20 mouse cellular contexts compared by ENCODE assay signal in genomic region chr8:122240241-122241026, GRCm38 (mm10). TPM values are rescaled to one million over a fixed set of nuclear protein-coding genes. Genes with fewer than 3 reads are reported as not detected.
A peak's percentile ranks its signal among the peaks of the same experiment; 100 is the strongest.
DNase-seq lines count a peak whose midpoint lies in the region; ATAC-seq lines count a peak whose summit lies in the region.
"Had no signal": no experiment of that assay in that cellular context is flagged by ENCODE, and none has a peak within 500 bp of the region (broad histone marks: within the 10 kb centered on the region; RNA-seq: fewer than 3 reads in every experiment).

No protein-coding gene starts in this region.

- intact Hi-C loops in heart, postnatal 10 days (cut with DNase I): no loop called here

- no peak overlapping the region for H3K4me2 ChIP-seq in midbrain, embryonic 11.5 days
- no peak overlapping the region for H3K4me2 ChIP-seq in midbrain, embryonic 14.5 days (ENCODE audit: low read length)
- H3K4me2 ChIP-seq: forebrain, embryonic 13.5 days; heart, embryonic 12.5 days had no signal

- ATAC-seq in midbrain, embryonic 11.5 days (ENCODE audit: low FRiP score): no peak
- no peak for ATAC-seq in midbrain, embryonic 14.5 days (ENCODE audit: low FRiP score, low TSS enrichment)
- ATAC-seq: CD4-positive, CD25-positive, alpha-beta regulatory T cell, adult 4 months; forebrain, embryonic 13.5 days; forebrain, postnatal 0 days; intestine, embryonic 16.5 days had no signal

- peaks cover 45% of the 10 kb centered on the region for H3K4me1 ChIP-seq in heart, embryonic 10.5 days
- H3K4me1 ChIP-seq in midbrain, embryonic 11.5 days (ENCODE audit: control insufficient read depth, insufficient read depth, low read length): no peaks in the 10 kb centered on the region
- H3K4me1 ChIP-seq in midbrain, embryonic 14.5 days (ENCODE audit: control insufficient read depth, insufficient read depth, low read length): no peaks in the 10 kb centered on the region
- H3K4me1 ChIP-seq: forebrain, embryonic 13.5 days had no signal

- no peaks in the 10 kb centered on the region for H3K36me3 ChIP-seq in heart, embryonic 10.5 days
- H3K36me3 ChIP-seq in midbrain, embryonic 11.5 days (ENCODE audit: control insufficient read depth, insufficient read depth, low read length): no peaks in the 10 kb centered on the region
- H3K36me3 ChIP-seq in midbrain, embryonic 14.5 days (ENCODE audit: control insufficient read depth, insufficient read depth, low read length): no peaks in the 10 kb centered on the region
- H3K36me3 ChIP-seq: embryonic facial prominence, embryonic 10.5 days; G1E; heart, embryonic 12.5 days had no signal

- peaks cover 6% of the 10 kb centered on the region; the same call in 1 of the 2 replicates for H3K27me3 ChIP-seq in heart, embryonic 10.5 days (ENCODE audit: insufficient read depth, poor library complexity, severe bottlenecking)
- no peaks in the 10 kb centered on the region for H3K27me3 ChIP-seq in midbrain, embryonic 11.5 days (ENCODE audit: control insufficient read depth, insufficient read depth, low read length)
- H3K27me3 ChIP-seq in midbrain, embryonic 14.5 days (ENCODE audit: control insufficient read depth, insufficient read depth, low read length): no peaks in the 10 kb centered on the region
- H3K27me3 ChIP-seq: forebrain, embryonic 13.5 days; heart, embryonic 12.5 days had no signal

- DNase-seq in cerebellum, postnatal 10 days: peak; percentile 82 to 87
- no peak for DNase-seq in cerebellum, adult 9-11 months
- DNase-seq in heart, postnatal 10 days: peak; percentile 54 to 62
- DNase-seq in heart, embryonic 10.5 days (ENCODE audit: low spot score): no peak
- DNase-seq in midbrain, embryonic 11.5 days (ENCODE audit: low spot score, missing footprints): peak; percentile 37
- DNase-seq in midbrain, embryonic 14.5 days: no peak
- no peak for DNase-seq in layer of hippocampus, postnatal 10 days (ENCODE audit: low spot score in 2 of 2)
- DNase-seq: adrenal gland, adult 8-10 months; adrenal gland, postnatal 36 days; B cell, adult 2 months; cerebellum, postnatal 36 days; forebrain, postnatal 0 days; heart, postnatal 36 days had no signal

- H3K27ac ChIP-seq in heart, embryonic 10.5 days: no peak overlapping the region
- H3K27ac ChIP-seq in midbrain, embryonic 11.5 days (ENCODE audit: low read depth, low read length): no peak overlapping the region
- no peak overlapping the region for H3K27ac ChIP-seq in midbrain, embryonic 14.5 days (replicated peaks; ENCODE audit: low read depth, low read length)
- H3K27ac ChIP-seq: embryonic facial prominence, embryonic 10.5 days; forebrain, embryonic 13.5 days; heart, adult 2 months had no signal

- H3K4me3 ChIP-seq in heart, embryonic 10.5 days: no peak overlapping the region
- no peak overlapping the region for H3K4me3 ChIP-seq in midbrain, embryonic 11.5 days (ENCODE audit: low read depth, low read length)
- H3K4me3 ChIP-seq in midbrain, embryonic 14.5 days (replicated peaks; ENCODE audit: low read depth, low read length): no peak overlapping the region
- H3K4me3 ChIP-seq: embryonic facial prominence, embryonic 10.5 days; forebrain, embryonic 13.5 days; heart, adult 2 months; heart, embryonic 12.5 days had no signal

- H3K9ac ChIP-seq in midbrain, embryonic 11.5 days (ENCODE audit: low read length): no peak overlapping the region
- no peak overlapping the region for H3K9ac ChIP-seq in midbrain, embryonic 14.5 days (replicated peaks; ENCODE audit: low read length)
- H3K9ac ChIP-seq: forebrain, embryonic 13.5 days; forebrain, postnatal 0 days; heart, embryonic 12.5 days had no signal

- 86% methylated on average over 16 of the region's 16 CpGs for WGBS in heart, embryonic 10.5 days
- WGBS in midbrain, embryonic 11.5 days: 87% methylated on average over 16 of the region's 16 CpGs
- 88% methylated on average over 16 of the region's 16 CpGs for WGBS in midbrain, embryonic 14.5 days

- no peaks in the 10 kb centered on the region for H3K9me3 ChIP-seq in heart, embryonic 10.5 days
- H3K9me3 ChIP-seq in midbrain, embryonic 11.5 days (ENCODE audit: control insufficient read depth, low read length): no peaks in the 10 kb centered on the region
- no peaks in the 10 kb centered on the region for H3K9me3 ChIP-seq in midbrain, embryonic 14.5 days (ENCODE audit: control insufficient read depth, low read length)
- H3K9me3 ChIP-seq: embryonic facial prominence, embryonic 10.5 days; forebrain, embryonic 13.5 days; G1E; heart, embryonic 12.5 days had no signal

RNA-seq across cellular contexts. Expression of gene Zfpm1, which starts 41.5 kb away (rescaled TPM):
- total RNA-seq in heart, postnatal 10 days (2021): 10 to 100 TPM; 35.3 to 38.0 TPM
- 5.7 and 12.8 TPM in 2 replicates for polyA plus RNA-seq in heart, embryonic 10.5 days (2016; fragmentation: Nextera tagmentation; extraction: Ambion mirVana)
- 1.6 and 1.8 TPM in 2 replicates for polyA plus RNA-seq in midbrain, embryonic 11.5 days (2014; fragmentation: Nextera tagmentation; extraction: Ambion mirVana)
- polyA plus RNA-seq in midbrain, embryonic 14.5 days (2014; fragmentation: Nextera tagmentation; extraction: Ambion mirVana): 2.3 TPM in 2 replicates
- 10 to 100 TPM; 25.7 to 27.2 TPM for total RNA-seq in layer of hippocampus, postnatal 10 days (2021)

Comparison
In these comparisons a context has a peak if more than half of its experiments do, and no peak if none do; other contexts are left out.
1. DNase-seq: peak in cerebellum, postnatal 10 days (2 of 2), heart, postnatal 10 days (2 of 2) and midbrain, embryonic 11.5 days (single experiment); none in cerebellum, adult 9-11 months (single experiment), heart, embryonic 10.5 days (single experiment), midbrain, embryonic 14.5 days (single experiment) and layer of hippocampus, postnatal 10 days (0 of 2).